Mouse (Mus musculus): ENCODE measurements around the gene Gabrd.
A peak's percentile ranks its signal among the peaks of the same experiment; 100 is the strongest.

Gabrd gene

DNA sequence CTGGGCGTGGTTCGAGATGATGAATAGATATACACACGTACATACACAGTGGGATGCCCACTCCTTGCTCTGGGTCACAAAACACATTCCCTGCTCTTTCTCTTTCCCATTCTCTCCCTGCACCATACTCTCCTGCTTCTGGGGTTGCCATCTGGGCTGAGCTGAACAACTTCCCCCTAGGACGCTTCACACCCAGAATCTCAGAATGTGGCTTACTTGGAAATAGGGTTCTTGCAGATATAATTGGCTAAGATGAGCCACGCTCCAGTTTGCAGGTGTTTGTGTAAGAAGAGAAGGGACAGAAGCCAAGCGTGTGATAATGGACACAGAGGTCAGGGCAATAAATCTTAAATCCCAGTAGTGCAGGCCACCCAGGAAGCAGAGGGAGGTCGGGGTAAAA is 15.9 kb downstream of the Gabrd start:
- DNase-seq, result no peak

DNA sequence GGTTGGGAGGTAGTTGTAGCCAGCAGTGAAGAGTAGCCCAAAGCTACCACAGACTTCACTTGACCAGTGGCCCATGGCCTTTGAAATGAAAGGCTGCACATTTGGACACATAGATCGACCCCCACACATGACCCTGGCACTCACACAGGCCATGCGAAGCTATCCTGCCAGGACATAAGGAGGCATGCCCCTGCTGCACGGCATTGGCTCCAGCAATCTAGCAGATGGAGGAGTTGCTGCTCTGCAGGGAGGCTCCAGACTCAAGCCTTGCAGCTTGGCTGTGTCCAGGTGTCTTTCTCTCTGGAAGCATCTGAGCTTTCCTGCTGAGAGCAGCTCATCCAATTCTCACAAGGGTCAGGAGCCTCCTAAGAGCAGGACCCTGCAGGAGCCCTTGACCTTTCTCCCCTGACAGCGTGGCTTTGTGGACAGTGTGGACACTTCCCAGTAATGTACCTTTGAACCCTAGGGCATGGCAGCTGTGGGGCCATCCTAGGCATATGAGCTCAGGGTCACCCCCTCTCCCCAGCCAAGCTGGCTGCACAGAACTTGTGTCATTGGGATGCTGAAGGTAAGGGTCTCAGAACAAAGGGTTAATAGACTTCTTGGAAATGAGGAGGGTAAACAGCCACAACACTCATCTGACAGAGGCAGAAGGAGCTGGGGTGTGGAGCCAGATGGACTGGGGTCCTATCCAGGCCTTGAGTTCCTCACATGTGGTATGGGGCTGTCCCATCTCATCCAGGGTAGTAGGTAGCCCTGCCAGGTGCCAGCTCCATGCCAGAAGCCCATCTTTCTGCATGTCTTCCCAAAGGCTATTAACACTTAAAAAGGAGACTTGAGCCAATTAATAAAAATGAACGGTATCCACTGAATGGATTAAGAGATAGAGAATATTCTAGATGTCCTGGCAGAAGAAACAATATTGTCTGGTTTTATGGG is 25.8 kb downstream of the Gabrd start:
- no peak for DNase-seq

DNA sequence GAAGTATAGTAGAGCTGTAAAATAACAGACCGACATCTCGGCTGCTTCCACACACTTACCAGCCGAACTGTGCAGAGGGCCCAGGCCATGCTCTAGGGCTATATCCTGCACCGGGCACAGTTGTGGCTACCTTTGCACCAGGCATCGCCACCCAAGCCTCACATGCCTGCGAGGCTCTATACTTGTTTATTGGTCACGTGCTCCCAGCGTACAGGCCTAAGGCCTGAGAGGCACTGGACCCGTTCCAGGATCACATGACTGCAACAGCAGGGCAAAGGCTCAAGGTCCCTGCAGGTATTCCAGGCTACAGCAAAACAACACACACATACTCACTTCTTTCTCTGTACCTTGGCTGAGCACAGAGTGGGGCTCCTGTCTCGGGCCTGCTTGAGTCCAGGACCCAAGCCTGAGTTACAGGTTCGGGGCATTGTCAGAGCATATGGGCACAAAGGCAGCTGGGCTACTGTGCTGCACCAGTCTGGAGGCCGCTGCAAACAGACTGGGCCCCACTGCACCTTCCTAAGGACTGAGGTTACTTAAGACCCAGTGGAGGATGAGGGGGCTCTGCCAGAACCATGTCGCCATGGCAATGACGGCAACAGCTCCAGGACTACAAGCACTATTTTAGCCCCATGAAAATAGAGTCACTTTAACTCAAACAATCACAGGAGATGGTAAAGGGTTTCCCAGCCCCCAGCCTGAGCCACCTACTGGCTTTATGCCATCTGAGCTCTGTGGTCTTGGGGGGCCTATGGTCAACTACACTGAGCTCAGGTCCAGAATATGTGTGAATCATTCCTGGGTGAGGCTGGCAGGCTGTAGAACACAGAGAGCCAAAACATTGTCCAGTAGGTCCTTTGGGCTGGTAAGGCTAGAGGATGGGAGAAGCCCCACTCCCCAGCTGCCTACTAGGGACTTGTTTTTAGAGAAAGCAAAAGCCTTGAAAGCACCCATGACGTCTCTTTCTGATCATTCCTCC is 26.9 kb downstream of the Gabrd start:
- no peak for DNase-seq

DNA sequence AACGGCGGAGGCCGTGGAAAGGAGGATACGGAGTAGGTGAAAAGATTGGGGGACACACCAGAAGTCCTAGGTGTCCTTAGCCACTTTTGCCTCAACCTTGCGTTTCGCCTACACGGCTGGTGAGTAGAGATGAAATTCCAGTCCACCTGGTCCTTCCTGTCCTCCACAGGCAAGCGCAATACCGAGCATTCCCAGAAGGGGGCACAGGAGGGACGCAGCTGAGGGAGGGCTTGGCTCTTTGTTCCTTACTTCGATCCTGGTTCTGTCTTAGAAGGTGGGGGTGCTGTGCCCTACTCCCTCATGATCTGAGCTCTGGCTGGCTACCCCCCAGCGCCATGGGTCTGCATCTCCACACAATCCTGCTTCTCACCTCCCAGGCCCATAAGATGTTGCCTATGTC is 29.2 kb downstream of the Gabrd start:
- DNase-seq, result peak; percentile 80

DNA sequence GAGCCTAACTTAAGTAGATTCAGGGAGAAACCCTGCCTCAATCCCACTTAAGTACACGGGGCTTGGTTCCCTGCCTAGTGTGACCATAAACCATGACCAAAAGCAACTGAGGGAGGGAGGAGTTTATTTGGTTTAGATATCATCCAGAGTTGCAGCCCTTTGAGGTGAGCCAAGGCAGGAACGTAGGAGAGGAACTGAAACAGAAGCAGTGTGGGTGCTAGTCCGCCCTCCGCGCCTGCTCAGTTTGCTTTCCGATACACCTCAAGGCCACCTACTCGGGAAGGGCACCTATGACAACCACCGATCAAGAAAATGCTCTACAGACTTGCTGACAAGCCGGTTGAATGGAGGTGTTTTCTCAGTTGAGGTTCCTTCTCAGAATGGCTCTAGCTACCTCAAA is 30.2 kb downstream of the Gabrd start:
- DNase-seq, result no peak

DNA sequence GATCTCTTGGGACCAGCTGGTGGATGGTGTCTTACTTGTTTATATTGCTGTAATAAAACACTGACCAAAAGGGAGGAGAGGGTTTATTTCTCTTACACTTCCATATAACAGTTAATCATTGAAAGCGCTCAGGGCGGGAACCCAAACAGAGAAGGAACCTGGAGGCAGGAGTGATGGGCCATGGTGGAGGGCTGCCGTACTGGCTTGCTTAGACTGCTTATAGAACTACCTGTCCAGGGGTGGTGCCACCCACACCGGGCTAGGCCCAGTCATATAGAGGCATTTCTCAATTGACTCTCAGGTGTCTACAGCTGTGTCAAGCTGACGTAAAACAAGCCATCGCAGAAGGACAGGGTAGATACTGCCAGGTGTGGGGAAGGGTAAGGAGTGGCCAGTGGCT is 31.1 kb downstream of the Gabrd start:
- no peak for DNase-seq

DNA sequence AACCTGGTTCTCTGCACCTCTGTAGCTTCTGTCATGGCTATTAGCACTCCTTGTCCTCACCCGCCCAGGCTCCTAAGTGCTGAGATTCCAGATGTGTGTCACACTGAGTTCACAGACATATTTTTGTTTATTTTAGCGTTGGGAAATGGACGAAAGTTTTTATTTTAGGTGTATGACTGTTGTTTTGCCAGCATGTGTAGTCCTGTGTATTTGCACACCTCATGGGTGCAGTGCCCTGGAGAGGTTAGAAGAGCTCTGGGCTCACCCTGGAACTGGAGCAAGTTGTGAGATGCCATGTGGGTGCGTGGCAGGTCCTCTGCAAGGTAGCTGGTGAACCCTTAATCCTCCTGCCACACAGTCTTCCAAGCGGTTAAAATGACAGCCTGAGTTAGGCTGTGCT is 35.5 kb downstream of the Gabrd start:
- DNase-seq, result no peak

DNA sequence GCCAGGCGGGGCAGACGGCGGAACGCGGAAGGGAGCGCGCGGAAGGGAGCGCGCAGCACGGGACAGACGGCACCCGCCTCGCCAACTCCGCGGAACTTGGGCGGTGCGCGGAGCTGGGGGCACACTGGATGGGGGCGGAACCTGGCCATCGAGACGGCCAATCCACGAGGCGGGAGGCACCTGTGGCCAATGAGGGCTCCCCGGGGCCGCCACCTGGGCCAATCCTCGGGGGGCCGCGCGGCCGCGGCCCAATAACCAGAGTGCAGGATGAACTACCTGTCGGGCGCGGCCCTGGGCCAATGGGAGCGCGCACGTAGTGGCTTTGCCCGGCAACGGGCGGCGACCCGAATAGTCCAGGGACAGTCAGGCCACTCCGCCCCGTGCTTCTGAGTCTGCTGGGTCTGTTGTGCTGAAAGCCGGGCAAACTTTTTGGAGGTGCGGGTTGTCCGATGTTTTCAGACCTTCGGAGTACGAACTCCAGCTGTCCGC is 36.6 kb downstream of the Gabrd start, which contains the start of gene Prkcz:
Prkcz (minus strand) TSS at position 59 of the 489 bp plus-strand sequence.
- DNase-seq, result peak; percentile 87

DNA sequence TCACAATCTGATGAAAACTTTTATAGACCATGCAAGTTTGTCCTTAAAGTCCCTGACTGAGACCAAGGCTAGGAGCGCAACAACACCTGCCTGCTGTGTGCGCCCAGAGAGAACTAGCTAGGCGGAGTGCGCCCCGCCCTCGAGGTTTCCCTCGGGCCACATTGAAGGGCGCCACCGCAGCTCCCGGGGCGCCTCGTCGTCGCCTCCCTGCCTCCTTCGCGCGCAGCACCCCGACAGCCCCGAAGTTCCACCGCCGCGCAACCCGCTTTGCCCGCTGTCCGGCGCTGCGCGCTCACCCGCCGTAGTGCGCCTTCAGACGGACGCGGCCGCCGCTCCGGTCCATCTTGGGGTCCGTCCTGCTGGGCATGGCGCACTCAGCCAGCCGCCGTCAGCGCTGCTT is 37.1 kb downstream of the Gabrd start:
- no peak for DNase-seq

DNA sequence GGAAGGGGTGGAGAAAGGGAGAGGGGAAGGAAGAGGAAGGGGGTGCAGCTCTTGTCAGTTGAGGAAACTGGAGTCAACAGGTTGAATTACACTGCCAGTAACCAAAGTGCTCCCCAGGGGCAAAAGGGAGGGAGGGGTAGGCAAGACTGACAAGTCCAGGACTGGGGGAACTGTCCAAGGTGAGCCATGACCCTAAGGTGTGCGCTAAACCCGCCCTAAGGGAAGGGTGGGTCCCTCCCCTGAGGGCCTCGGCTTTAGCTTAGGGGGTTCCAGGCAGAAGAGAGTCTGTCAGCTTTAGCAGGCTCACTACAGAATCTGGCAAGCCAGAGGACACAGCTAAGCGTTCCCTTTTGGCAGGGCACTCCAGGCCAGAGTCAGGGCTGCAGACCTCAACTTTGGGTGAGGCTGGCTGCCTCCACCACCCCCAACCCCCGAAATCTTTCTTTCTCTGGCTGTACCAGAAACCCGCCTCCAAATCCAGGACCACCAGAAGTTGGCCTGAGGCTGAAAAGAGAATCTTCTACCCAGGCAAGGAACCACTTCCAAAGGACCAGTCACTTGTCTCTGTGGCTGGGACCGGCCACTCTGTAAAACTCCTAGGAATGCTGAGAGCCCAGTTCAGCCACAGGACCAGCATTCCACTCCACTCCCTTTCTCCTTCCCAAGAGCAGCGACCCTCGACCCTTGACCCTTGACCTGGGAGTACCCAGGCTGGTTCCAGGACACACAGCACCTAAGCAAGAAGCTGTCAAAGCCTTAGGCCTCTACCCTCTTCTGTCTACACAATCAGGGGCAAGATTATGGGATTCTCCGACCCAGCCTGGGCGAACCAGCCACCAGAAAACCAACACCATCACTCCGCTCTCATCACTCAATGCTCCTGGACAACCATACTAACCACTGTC is 38.1 kb downstream of the Gabrd start:
- DNase-seq, result peak; percentile 46

DNA sequence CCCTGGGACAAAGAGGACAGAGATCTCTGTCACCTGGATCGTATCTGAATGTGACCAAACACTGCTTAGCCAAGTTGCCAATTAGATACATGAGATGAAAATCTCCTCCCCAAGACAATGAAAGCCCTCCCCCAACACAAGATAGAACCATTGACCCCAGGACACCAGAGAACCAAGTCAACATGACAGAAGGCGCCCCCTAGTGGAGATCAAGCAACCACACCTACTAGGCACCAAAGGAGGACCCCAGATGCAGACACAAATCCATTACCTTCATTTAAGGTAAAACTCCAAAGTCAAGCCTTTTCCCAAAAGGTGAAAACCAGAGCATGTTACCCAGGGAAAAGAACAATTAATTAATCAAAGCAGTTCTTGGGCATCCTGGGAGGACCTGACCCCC is 40.3 kb downstream of the Gabrd start:
- DNase-seq, result no peak

DNA sequence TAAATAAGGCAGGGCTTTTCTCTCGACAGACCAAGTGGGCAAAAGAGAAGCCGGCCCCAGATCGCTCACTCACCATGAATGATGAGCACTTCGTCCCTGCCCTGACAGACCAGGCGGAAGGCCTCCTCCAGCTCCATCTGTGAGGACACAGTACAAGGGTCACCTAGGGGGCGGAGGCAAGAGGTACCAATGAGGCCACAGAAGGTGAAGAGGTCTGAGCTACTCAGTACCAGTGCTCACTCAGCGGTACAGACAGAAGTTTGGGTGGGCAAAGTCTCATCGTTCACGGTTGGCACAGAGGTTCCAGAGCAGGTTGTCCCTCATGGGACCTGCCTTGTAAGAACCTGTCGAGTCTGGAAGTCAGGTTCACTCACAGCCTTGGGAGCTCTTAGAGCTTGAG is 41.6 kb downstream of the Gabrd start:
- DNase-seq, result no peak

DNA sequence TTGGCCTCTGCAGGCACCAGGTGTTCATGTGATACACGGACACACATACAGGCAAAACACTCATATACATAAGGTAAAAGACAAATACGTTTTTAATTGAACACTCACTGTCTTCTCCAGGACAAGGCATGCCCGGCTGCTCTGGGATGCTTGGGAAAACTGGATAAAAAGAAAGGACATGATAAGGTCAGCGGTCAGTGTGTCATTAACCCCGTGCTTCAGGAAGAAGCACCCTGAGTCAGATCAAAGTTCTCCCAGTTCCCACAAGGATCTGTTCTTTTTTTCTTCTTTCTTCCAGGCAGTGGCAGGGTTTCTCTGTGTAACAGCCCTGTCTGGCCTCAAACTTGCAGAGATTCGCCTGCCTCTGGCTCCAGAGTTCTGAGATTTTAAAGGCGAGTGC is 43.4 kb downstream of the Gabrd start:
- no peak for DNase-seq

DNA sequence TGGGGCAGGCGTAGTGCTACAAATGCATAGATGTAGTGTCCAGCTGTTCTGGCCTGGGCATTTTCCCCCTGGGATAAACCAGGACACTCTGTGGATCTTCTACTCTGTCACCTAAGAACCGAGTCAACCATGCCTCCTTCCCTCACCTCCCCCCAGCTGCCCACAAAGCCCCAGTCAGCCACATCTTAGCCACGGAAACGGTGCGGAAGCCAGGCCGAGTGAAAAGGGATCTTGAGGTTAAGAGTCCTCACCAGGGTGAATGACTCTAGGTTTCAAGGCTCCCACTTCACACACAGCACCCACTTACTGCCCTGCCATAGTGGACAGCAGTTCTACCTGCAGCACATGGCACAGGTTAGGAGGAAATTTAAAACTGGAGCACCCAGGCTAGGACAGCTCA is 43.9 kb downstream of the Gabrd start:
- DNase-seq, result no peak

DNA sequence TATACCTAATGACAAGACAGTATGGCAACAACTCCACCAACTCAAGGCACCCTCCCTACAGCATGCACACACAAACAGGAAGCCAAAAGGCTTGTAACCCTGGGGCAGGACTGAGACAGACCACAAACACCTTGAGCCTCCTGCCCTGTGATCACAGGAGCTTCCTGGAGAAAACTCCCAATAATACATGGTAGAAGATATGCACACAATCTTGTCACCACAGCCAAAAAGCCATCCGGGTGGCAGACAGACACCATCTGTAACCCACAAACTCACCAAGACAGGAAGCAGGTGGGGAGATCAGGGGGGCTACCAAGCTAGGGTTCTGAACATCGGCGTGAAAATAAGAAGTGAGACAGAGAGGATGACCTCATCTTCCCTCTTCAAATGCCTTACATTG is 45.3 kb downstream of the Gabrd start:
- DNase-seq, result no peak

DNA sequence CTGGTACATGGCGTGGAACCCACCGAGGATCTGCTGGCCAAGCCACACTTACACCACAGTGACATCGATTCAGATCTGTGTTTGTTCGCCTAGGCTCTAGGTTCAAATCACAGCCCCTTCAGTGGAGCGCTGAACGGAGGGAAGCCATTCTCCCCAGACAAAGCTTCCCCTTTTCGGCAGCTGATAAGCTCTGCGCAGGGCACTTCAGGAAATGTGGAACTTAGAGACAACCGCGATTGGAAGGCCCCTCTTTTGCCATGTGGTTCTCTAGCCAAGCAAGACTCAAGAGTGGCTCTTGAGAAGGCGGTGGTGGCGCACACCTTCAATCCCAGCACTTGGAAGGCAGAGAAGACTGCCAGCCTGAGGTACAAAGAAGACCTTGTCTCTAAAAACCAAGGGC is 51.6 kb downstream of the Gabrd start:
- DNase-seq, result no peak

DNA sequence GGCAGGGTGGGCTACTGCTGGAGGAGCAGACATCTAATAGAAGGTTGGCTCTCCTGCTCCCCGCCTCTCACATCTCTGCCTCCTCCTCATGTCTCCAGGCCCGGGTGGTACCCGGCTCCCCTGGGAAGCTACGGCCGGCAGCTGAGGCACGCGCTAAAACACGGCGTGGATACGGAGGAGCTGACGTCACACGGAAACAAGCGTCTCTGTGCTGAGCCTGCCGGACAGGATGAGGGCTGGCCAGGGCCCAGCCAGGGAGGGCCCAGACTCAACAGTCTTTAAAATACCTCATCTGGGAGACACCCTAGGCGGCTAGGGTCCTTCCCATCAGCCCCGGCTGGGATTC is 52.3 kb downstream of the Gabrd start:
- DNase-seq, result peak; percentile 63

DNA sequence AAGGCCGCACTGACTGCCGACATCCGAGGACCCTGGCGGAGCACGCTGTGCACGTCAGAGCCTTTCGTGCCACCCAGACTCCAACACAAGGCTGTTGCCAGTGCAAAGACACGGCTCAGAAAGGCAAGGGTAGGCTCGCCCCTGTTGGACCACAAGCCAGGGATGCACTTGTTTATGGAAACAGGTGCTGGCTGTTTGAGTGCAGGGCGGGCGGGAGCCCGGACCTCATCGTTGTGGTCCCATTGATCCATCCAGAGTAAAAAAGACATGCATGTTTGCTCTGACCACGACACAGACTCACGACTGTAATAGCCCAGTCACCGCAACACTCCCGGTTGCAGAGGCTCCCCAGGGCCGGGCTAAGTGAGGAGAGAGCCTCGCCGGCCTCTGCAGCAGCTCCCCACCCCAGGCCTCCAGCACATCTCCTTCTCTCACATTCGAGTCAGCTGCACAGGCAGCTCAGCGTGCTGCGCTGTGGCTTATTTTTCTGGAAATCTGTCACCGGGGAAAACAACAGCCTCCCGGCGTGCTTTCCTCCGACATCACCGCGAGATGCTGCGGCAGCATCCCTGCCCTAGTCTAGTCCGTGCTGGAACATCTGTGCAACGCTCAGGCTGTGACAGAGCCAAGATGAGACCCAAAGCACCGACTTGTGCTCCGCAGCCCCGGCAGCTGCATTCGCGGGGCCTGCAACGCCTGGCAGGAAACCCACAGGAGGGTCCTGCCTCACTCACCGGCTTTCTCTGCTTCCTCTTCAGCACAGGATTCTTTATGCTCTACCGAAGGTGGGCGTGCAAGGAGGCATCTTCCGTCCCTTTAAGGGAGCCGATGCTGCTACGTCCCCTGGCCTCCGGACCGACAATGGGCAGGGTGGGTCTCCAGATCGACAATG is 53.0 kb downstream of the Gabrd start:
- DNase-seq, result no peak

DNA sequence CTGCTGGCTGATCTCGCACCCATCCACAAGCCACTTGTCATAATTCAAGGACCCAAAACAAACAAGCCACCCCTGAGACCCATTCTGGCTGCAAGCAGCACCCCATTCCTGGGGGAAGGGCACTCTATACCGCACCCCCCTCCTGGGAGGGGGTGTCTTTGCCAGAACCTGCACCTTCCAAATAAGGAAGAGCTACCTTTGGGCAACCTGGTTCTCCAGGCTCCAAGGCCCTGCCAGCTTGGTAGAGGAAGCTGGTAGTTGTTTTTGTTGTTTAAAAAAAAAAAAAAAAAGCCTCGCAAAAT is 53.7 kb downstream of the Gabrd start:
- no peak for DNase-seq

DNA sequence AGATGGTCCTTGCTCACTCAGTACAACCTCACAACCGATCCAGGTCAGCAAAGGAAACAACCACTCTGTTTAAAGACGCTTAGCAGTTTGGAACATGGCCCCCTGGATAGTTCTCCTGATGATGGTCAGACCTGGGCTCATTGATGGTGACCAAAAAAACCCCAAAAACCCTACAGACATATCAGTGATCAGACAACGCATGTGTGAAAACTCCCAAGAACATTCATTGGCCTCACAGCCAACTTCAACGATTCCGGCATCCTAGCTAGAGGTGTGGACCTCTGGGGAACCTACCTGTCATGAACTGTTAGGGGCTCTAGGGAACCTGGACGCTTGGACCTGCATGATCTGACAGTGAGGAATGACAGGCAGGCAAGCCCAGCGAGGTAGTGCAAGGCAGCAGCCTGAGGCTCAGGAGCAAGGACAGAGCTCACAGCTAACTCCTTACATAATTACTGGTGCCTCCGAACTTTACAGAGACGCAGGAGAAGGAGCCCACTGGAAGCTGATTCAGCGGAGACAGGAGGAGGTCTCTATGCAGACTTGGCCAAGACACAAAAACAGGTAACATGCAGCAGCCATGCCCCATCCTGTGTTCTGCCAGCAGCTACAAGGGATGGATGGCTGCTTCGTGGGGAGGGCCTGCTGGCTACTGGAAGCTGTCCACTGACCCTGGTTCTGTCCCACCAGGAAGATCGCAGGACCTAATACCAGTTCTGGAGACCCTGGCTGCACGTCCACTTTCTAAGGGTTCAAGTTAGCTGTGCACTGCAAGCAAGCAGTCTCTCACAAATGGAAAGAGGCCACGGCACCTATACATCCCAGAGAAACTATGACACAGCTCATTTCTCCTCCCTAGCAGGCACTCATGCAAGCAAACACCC is 54.3 kb downstream of the Gabrd start:
- DNase-seq, result no peak
